ENCODE assay signal across 18 mouse cellular contexts in the genomic region with DNA sequence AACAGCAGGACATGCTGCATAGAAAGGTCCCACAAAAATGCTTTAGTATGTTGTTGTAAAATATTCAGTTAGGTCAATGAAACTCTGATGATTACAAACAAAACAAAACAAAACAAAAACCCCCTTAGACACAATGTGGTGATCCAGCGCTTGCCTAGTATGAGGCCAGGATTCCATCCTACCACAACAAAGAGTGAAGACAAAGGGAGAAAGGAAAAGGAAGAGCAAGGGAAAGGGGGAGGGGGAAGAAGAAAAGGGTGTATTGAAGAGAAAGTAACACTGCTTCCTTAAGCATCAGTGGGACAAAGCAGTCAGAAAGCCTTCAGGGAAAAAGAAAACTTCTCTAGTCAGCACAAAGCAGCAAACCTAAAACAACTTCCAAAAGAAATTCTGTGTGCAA.
DNase-seq lines count a peak whose midpoint lies in the region; ATAC-seq and TF ChIP-seq lines count a peak whose summit lies in the region.
"Had no signal": no experiment of that assay in that cellular context is flagged by ENCODE, and none has a peak within 500 bp of the region (broad histone marks: within the 10 kb centered on the region; RNA-seq: fewer than 3 reads in every experiment).

No protein-coding gene starts in this region.

- no peak for ATAC-seq in hindbrain, embryonic 13.5 days (ENCODE audit: low FRiP score)
- no peak for ATAC-seq in hindbrain, postnatal 0 days
- no peak for ATAC-seq in liver, embryonic 15.5 days (ENCODE audit: insufficient read depth)
- ATAC-seq: forebrain, postnatal 0 days; intestine, postnatal 0 days had no signal

- H3K9me3 ChIP-seq in hindbrain, embryonic 13.5 days: no peaks in the 10 kb centered on the region
- no peaks in the 10 kb centered on the region for H3K9me3 ChIP-seq in hindbrain, postnatal 0 days (ENCODE audit: low read length)
- no peaks in the 10 kb centered on the region for H3K9me3 ChIP-seq in ES-E14 (ENCODE audit: control insufficient read depth, insufficient read depth, low read depth, low read length)
- no peaks in the 10 kb centered on the region for H3K9me3 ChIP-seq in liver, embryonic 15.5 days (replicated peaks)
- H3K9me3 ChIP-seq: G1E; hindbrain, embryonic 12.5 days; neural tube, embryonic 13.5 days had no signal

- no peak for TF ChIP-seq CTCF in hindbrain, postnatal 0 days (IDR thresholded peaks at IDR 0.05; ENCODE audit: low read depth)
- TF ChIP-seq CTCF in bone marrow macrophage, adult 2 months (IDR thresholded peaks at IDR 0.05; ENCODE audit: low read depth, low read length): no peak

- H3K4me1 ChIP-seq in hindbrain, embryonic 13.5 days (replicated peaks): peaks cover 22% of the 10 kb centered on the region
- H3K4me1 ChIP-seq in hindbrain, postnatal 0 days (ENCODE audit: insufficient read depth, low read length): 0 out of 2 replicates have a peak, but pooled peaks cover 1% of the 10 kb centered on the region
- H3K4me1 ChIP-seq in ES-E14 (ENCODE audit: control insufficient read depth in 2 of 2, insufficient read depth in 2 of 2, low read length in 2 of 2, poor library complexity in 1 of 2): peaks cover 18 to 21% of the 10 kb centered on the region in 2 experiments
- H3K4me1 ChIP-seq in bone marrow macrophage, adult 2 months (ENCODE audit: control insufficient read depth, insufficient read depth, low read length): peaks cover 30% of the 10 kb centered on the region
- peaks cover 49% of the 10 kb centered on the region for H3K4me1 ChIP-seq in liver, embryonic 15.5 days (replicated peaks)

- peaks cover under 1% of the 10 kb centered on the region; the same call in 1 of the 2 replicates for H3K36me3 ChIP-seq in hindbrain, embryonic 13.5 days
- H3K36me3 ChIP-seq in hindbrain, postnatal 0 days (ENCODE audit: insufficient read depth, low read length): no peaks in the 10 kb centered on the region
- no peaks in the 10 kb centered on the region for H3K36me3 ChIP-seq in ES-E14 (ENCODE audit: control insufficient read depth, insufficient read depth, low read length, poor library complexity, severe bottlenecking)
- no peaks in the 10 kb centered on the region for H3K36me3 ChIP-seq in liver, embryonic 15.5 days (replicated peaks)
- H3K36me3 ChIP-seq: neural tube, embryonic 13.5 days had no signal

- DNase-seq in hindbrain, postnatal 0 days (ENCODE audit: low spot score): no peak
- peak; percentile 41 for DNase-seq in ES-E14 (ENCODE audit: low read depth, low spot score)
- no peak for DNase-seq in left cerebral cortex, postnatal 25 days (ENCODE audit: low spot score in 2 of 2)
- no peak for DNase-seq in adrenal gland, postnatal 14 days
- no peak for DNase-seq in thymus, postnatal 25 days
- DNase-seq: cerebellum, adult 2 months; forebrain, postnatal 0 days; gastrocnemius, adult 2 months; kidney, postnatal 14 days had no signal

- no peak overlapping the region for H3K9ac ChIP-seq in hindbrain, embryonic 13.5 days
- no peak overlapping the region for H3K9ac ChIP-seq in hindbrain, postnatal 0 days (replicated peaks; ENCODE audit: low read length)
- H3K9ac ChIP-seq in ES-E14 (ENCODE audit: insufficient read depth, low read depth, low read length, poor library complexity, severe bottlenecking): no peak overlapping the region
- H3K9ac ChIP-seq in liver, embryonic 15.5 days: no peak overlapping the region
- H3K9ac ChIP-seq: forebrain, postnatal 0 days; hindbrain, embryonic 12.5 days; neural tube, embryonic 13.5 days had no signal

- 12% methylated on average over 1 of the region's 1 CpGs for WGBS in hindbrain, embryonic 13.5 days
- WGBS in hindbrain, postnatal 0 days: 21% methylated on average over 1 of the region's 1 CpGs
- 16% methylated on average over 1 of the region's 1 CpGs for WGBS in liver, embryonic 15.5 days (ENCODE audit: insufficient replicate concordance)

- no peak overlapping the region for H3K4me3 ChIP-seq in hindbrain, embryonic 13.5 days
- H3K4me3 ChIP-seq in hindbrain, postnatal 0 days (ENCODE audit: low read length): no peak overlapping the region
- no peak overlapping the region for H3K4me3 ChIP-seq in ES-E14 (ENCODE audit: insufficient read depth in 1 of 2, low read depth in 1 of 2, low read length in 2 of 2, poor library complexity in 1 of 2, severe bottlenecking in 1 of 2)
- no peak overlapping the region for H3K4me3 ChIP-seq in bone marrow macrophage, adult 2 months (ENCODE audit: insufficient read depth, low read length)
- H3K4me3 ChIP-seq in liver, embryonic 15.5 days (replicated peaks): no peak overlapping the region
- H3K4me3 ChIP-seq: erythroblast, embryonic 14.5 days; gastrocnemius, adult 2 months; hindbrain, embryonic 12.5 days; neural tube, embryonic 13.5 days had no signal

- intact Hi-C loops in left cerebral cortex, postnatal 25 days (cut with DNase I): no loop called here

- in situ Hi-C loops in ES-E14 (cut with MboI; ENCODE audit: low sequenced_read_pairs in 2 of 2, unreplicated experiment in 2 of 2): no loop called here

- 0 out of 2 replicates have a peak overlapping the region, but pooled peaks have one; percentile 35 for H3K27ac ChIP-seq in hindbrain, embryonic 13.5 days
- H3K27ac ChIP-seq in hindbrain, postnatal 0 days: no peak overlapping the region
- no peak overlapping the region; the same call in 1 of the 2 replicates for H3K27ac ChIP-seq in ES-E14 (ENCODE audit: insufficient read depth, low read depth, low read length, poor library complexity, severe bottlenecking)
- H3K27ac ChIP-seq in bone marrow macrophage, adult 2 months (ENCODE audit: insufficient read depth, low read depth, low read length): peak overlapping the region; percentile 34
- H3K27ac ChIP-seq in liver, embryonic 15.5 days (replicated peaks): 0 out of 2 replicates have a peak overlapping the region, but pooled peaks have one; percentile 6
- H3K27ac ChIP-seq: hindbrain, embryonic 12.5 days; neural tube, embryonic 13.5 days; stomach, postnatal 0 days had no signal

- H3K27me3 ChIP-seq in hindbrain, embryonic 13.5 days: no peaks in the 10 kb centered on the region
- H3K27me3 ChIP-seq in hindbrain, postnatal 0 days (ENCODE audit: insufficient read depth, low read length): no peaks in the 10 kb centered on the region
- H3K27me3 ChIP-seq in liver, embryonic 15.5 days: no peaks in the 10 kb centered on the region
- H3K27me3 ChIP-seq: hindbrain, embryonic 12.5 days; neural tube, embryonic 13.5 days had no signal

- H3K4me2 ChIP-seq in hindbrain, embryonic 13.5 days: no peak overlapping the region
- no peak overlapping the region for H3K4me2 ChIP-seq in hindbrain, postnatal 0 days (ENCODE audit: low read depth, low read length)
- H3K4me2 ChIP-seq in liver, embryonic 15.5 days: no peak overlapping the region
- H3K4me2 ChIP-seq: hindbrain, embryonic 12.5 days; neural tube, embryonic 13.5 days had no signal

- no peak for TF ChIP-seq POLR2A in bone marrow macrophage, adult 2 months (IDR thresholded peaks at IDR 0.05; ENCODE audit: borderline replicate concordance, low read depth, low read length)

TF ChIP-seq in ES-E14, 5 proteins besides CTCF, POLR2A, EP300 and RAD21:
- TF ChIP-seq ZC3H11A (IDR thresholded peaks at IDR 0.05; ENCODE audit: borderline replicate concordance, low read depth, low read length): no peak
- TF ChIP-seq HCFC1 (IDR thresholded peaks at IDR 0.05; ENCODE audit: borderline replicate concordance, insufficient read depth, low read length): no peak
- no peak; the same call in 1 of the 2 replicates for TF ChIP-seq CHD2 (IDR thresholded peaks at IDR 0.05; ENCODE audit: low read depth, low read length)
- TF ChIP-seq ZNF384 (IDR thresholded peaks at IDR 0.05; ENCODE audit: low read depth, low read length): no peak
- no peak for TF ChIP-seq MAFK (IDR thresholded peaks at IDR 0.05; ENCODE audit: insufficient read depth, low read depth, low read length)
TF ChIP-seq in ES-E14: peak in this region for 0.

Comparison
In these comparisons a context has a peak if more than half of its experiments do, and no peak if none do; other contexts are left out.
1. H3K27ac ChIP-seq: peak in hindbrain, embryonic 13.5 days (single experiment), bone marrow macrophage, adult 2 months (single experiment) and liver, embryonic 15.5 days (single experiment); none in hindbrain, postnatal 0 days (single experiment) and ES-E14 (single experiment).